Mouse (Mus musculus) kidney, postnatal 14 days (tissue): Measurements from ENCODE around the gene Neurog1.

ENCODE experiments used
- DNase-seq: peaks from one replicate; pipeline ENCODE4 v3.0.0; 2022; ENCODE audit warnings: mixed read lengths

The Neurog1 gene

DNA sequence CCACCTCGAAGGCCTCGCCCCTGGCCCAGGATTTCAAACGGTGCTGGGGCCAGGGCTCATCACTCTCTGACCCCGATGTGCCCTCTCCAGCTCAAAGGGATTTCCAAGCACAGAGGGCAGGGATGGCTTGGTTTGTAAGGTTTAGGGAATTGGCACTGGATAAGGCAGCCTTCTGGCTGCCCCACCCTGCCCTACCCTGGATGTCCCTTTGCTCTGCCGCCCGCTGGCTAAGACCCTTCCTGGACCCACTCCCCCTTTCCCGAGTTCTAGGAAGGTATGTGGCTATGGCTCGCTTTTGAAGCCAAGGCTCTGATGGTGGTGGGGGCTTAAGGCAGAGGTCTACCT lies 42.9 kb downstream of the Neurog1 start:
- no peak for DNase-seq

DNA sequence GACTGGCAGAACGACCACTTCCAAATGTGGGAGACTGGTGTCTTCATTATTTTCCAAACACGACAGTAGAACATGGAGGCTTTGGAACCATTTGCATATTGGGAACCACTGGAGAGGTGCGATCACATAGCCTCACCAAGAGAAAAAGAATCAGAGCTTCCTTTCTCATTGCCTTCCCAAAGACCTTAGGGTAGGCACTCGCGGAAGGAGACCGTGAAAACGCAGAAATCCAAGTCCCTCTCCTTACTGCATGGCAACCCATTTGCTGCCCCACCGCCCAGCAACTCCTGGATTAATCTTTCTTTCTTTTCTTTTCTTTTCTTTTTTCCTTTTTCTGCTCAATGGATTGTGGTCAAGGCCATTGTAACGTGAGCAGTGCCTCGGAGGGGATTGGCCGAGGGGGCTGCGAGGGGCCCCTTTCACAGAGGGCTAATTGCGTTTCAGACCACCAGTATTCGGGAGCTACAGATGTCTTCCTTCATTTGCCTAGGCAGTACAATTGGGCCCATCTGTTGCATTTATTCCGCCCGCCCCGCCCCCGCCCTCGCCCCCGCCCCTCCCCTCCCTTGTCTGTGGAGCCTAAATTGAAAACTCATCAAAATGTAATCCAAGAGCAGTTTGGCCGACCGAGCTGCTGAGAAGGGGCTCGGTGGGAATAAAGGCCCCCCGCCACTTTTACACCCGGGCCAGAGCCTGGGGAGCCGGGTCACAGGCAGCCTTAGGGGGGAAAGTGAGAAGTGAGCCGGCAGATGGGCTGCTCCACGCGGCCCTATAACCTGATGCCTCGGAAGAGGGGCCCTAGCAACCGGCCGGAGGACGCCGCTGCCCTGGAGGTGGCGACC lies 43.5 kb downstream of the Neurog1 start:
- DNase-seq: no peak
